Mouse (Mus musculus): ENCODE data around the gene Proca1.

GRCm38 (mm10) chr11:78168541-78169468 is 24.4 kb upstream of the Proca1 start:
- TF ChIP-seq CTCF (IDR thresholded peaks at IDR 0.05; ENCODE audit: extremely low read depth, insufficient read depth, insufficient read length, insufficient replicate concordance) (no peak), POLR2A (IDR thresholded peaks at IDR 0.05; ENCODE audit: low read depth, low read length) (no peak)
